Mouse (Mus musculus) lung, embryonic 16.5 days (tissue): ENCODE measurements at regions not wholly inside any gene's neighbourhood (a gene's known extent, or its start where the extent isn't known, plus 50 kb on each side); places are given as distances from the start of the nearest gene placed in this dataset.

Experiments used
- ATAC-seq: fragments of 200-750 bp; cut with Nextera tagmentation; 2 replicates; pipeline ENCODE4 v1.8.0; 2017; ENCODE audit warnings: low read depth, mild to moderate bottlenecking, moderate library complexity
- H3K27ac ChIP-seq: fragments of 300-500 bp; sonication (generic); 2 replicates; pipeline ENCODE4 v1.5.1; 2014; ENCODE audit warnings: mild to moderate bottlenecking, control low read depth, low read length
- H3K27me3 ChIP-seq: fragments of 300-500 bp; sonication (generic); 2 replicates; pipeline ENCODE4 v1.6.1; 2014; ENCODE audit warnings: low read depth, low read length, mixed read lengths; ENCODE audit not compliant: control insufficient read depth, insufficient read depth
- H3K36me3 ChIP-seq: fragments of 300-500 bp; sonication (generic); 2 replicates; pipeline ENCODE4 v1.6.1; 2014; ENCODE audit warnings: low read length; ENCODE audit not compliant: control insufficient read depth, insufficient read depth
- H3K4me1 ChIP-seq: fragments of 300-500 bp; sonication (generic); replicated peaks from 2 replicates; pipeline ENCODE4 v1.6.1; 2014; ENCODE audit warnings: low read length, mixed read lengths; ENCODE audit not compliant: control insufficient read depth, insufficient read depth
- H3K4me2 ChIP-seq: fragments of 300-500 bp; sonication (generic); 2 replicates; pipeline ENCODE4 v1.6.1; 2014; ENCODE audit warnings: low read depth, low read length, control low read depth
- H3K4me3 ChIP-seq: fragments of 300-500 bp; sonication (generic); 2 replicates; pipeline ENCODE4 v1.5.1; 2014; ENCODE audit warnings: mild to moderate bottlenecking, low read length, control low read depth
- H3K9ac ChIP-seq: fragments of 300-500 bp; sonication (generic); 2 replicates; pipeline ENCODE4 v1.6.1; 2014; ENCODE audit warnings: low read length, control low read depth
- H3K9me3 ChIP-seq: fragments of 300-500 bp; sonication (generic); 2 replicates; pipeline ENCODE4 v1.6.1; 2016; ENCODE audit warnings: low read length; ENCODE audit not compliant: control insufficient read depth
- WGBS: fragments of 180-500 bp; shearing (Covaris S2); extraction: QIAGEN DNeasy Blood & Tissue Kit; methylation state at CpG from one replicate; pipeline ENCODE4 v1.1.7; 2014; 5-methylcytosine and 5-hydroxymethylcytosine counted together

- Histone ChIP-seq H3K27ac (0 out of 2 replicates have a peak overlapping the region, but pooled peaks have one; percentile 10), H3K9me3 (no peaks in the 10 kb centered on the region), H3K4me2 (peak overlapping the region; percentile 33), H3K27me3 (no peaks in the 10 kb centered on the region), H3K9ac (no peak overlapping the region), H3K4me3 (peak overlapping the region; percentile 14), H3K36me3 (no peaks in the 10 kb centered on the region), H3K4me1 (peaks cover 3% of the 10 kb centered on the region; the same call in 1 of the 2 replicates)
- ATAC-seq, result peak; percentile 34; the same call in 1 of the 2 replicates
- WGBS, result 62% methylated on average over 11 of the region's 11 CpGs
Measured at GRCm38 (mm10) chr1:35849406-35850190, 218.6 kb upstream of the Hs6st1 start.

GRCm38 (mm10) chr1:35850191-35850545, 218.0 kb upstream of the Hs6st1 start:
- H3K4me3 ChIP-seq, result peak overlapping the region; percentile 14
- H3K4me1 ChIP-seq, result peaks cover 3% of the 10 kb centered on the region; the same call in 1 of the 2 replicates
- H3K9ac ChIP-seq, result no peak overlapping the region
- H3K9me3 ChIP-seq, result no peaks in the 10 kb centered on the region
- H3K4me2 ChIP-seq, result peak overlapping the region; percentile 33
- WGBS, result 61% methylated on average over 8 of the region's 8 CpGs
- no peaks in the 10 kb centered on the region for H3K36me3 ChIP-seq
- ATAC-seq, result peak; percentile 26; the same call in 1 of the 2 replicates
- H3K27ac ChIP-seq, result 0 out of 2 replicates have a peak overlapping the region, but pooled peaks have one; percentile 10
- H3K27me3 ChIP-seq, result no peaks in the 10 kb centered on the region

GRCm38 (mm10) chr1:35850566-35851085, 217.6 kb upstream of the Hs6st1 start:
- peak; percentile 32; the same call in 1 of the 2 replicates for ATAC-seq

DNA sequence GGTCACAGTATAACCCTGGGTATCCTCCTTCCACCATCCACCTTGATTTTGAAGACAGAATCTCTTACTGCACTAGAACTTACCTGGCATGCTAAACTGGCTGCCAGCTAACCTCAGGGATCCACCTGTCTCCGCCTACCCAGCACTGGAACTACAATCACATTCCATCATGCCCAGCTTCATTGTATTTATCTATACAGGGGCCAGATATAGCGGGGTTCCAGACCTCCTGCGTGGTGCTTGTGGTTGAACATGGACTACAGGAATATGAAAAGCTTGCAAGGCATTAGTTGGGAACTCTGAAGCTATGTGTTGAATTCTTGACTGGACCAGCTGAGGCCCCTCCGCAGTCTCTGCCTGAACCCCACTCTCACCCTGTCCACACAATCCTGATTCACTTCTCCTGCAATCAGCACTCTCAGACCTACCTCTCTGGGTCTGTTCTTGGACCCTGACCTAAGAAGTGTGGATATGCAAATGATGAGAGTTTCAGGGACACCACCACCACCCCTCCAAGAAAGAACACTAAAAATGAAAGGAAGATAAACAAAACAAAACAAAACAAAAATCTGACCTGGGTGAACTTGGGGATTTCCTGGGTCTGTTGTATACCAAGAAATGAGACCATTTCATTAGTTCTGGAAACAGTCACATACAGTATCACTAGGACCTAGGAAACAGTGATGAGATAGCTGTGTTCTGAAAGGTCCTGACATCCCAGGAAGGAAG, 216.4 kb upstream of the Hs6st1 start:
- 88% methylated on average over 4 of the region's 4 CpGs for WGBS
- Histone ChIP-seq H3K4me3 (no peak overlapping the region), H3K9ac (no peak overlapping the region), H3K9me3 (no peaks in the 10 kb centered on the region), H3K4me2 (no peak overlapping the region), H3K27me3 (no peaks in the 10 kb centered on the region), H3K36me3 (no peaks in the 10 kb centered on the region), H3K4me1 (peaks cover 3% of the 10 kb centered on the region; the same call in 1 of the 2 replicates), H3K27ac (no peak overlapping the region)
- ATAC-seq, result no peak

More at GRCm38 (mm10) chr1:35850566-35851085, 217.6 kb upstream of the Hs6st1 start:
- Histone ChIP-seq H3K27ac (no peak overlapping the region), H3K4me1 (peaks cover 3% of the 10 kb centered on the region; the same call in 1 of the 2 replicates), H3K4me3 (no peak overlapping the region), H3K9ac (no peak overlapping the region), H3K36me3 (no peaks in the 10 kb centered on the region), H3K4me2 (no peak overlapping the region), H3K9me3 (no peaks in the 10 kb centered on the region), H3K27me3 (no peaks in the 10 kb centered on the region)
- WGBS, result 67% methylated on average over 9 of the region's 9 CpGs

DNA sequence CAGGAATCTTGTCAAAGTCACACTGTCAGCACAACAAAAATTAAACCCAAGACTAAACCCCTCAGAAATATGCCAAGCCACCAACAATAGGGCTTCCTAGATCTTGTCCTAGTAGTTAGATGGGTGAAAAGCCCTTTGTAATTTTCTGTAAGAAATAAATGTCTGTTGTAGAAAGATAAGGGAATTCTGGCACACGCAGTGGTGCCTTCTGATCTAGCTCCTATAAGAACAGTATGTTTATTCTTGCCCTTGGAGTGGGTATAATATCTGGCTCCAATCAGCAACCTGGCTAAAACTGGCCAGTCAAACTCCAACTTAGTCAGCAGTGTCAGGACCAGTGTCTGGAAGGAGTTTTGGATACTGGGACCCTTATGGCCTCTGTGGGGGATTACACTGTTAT, 215.2 kb upstream of the Hs6st1 start:
- Histone ChIP-seq H3K9ac (no peak overlapping the region), H3K4me2 (no peak overlapping the region), H3K36me3 (no peaks in the 10 kb centered on the region), H3K27me3 (no peaks in the 10 kb centered on the region), H3K9me3 (no peaks in the 10 kb centered on the region), H3K4me1 (peaks cover 3% of the 10 kb centered on the region; the same call in 1 of the 2 replicates), H3K4me3 (no peak overlapping the region), H3K27ac (no peak overlapping the region)
- WGBS, result 45% methylated on average over 1 of the region's 1 CpGs
- ATAC-seq, result no peak

DNA sequence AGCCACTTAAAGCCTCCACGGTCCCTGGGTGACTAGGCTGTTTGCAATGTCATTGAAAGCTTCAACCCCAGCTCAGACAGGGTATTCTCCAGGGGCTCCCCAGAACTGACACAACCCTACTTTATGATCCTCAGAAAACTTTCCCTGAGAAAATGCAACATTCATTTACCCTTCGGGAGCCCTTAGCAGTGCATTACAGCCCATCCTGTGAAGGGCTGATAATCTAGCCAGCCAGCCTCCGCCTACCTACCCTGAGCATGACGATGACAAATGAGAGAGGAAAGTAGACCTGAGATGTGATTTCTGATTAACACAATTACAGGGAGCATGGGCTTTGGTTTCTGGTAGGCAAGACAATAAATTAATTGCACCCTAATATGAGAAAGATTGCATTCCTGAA, 212.6 kb upstream of the Hs6st1 start:
- H3K27ac ChIP-seq, result no peak overlapping the region
- H3K9me3 ChIP-seq, result no peaks in the 10 kb centered on the region
- no peak overlapping the region for H3K4me3 ChIP-seq
- H3K4me1 ChIP-seq, result no peaks in the 10 kb centered on the region
- no peaks in the 10 kb centered on the region for H3K36me3 ChIP-seq
- no peaks in the 10 kb centered on the region for H3K27me3 ChIP-seq
- WGBS, result 75% methylated on average over 4 of the region's 4 CpGs
- no peak overlapping the region for H3K4me2 ChIP-seq
- H3K9ac ChIP-seq, result no peak overlapping the region
- no peak for ATAC-seq

- H3K27me3 ChIP-seq, result no peaks in the 10 kb centered on the region
- no peaks in the 10 kb centered on the region for H3K36me3 ChIP-seq
- ATAC-seq, result peak; percentile 72
- no peak overlapping the region for H3K4me2 ChIP-seq
- H3K9me3 ChIP-seq, result no peaks in the 10 kb centered on the region
- H3K9ac ChIP-seq, result no peak overlapping the region
- WGBS, result 51% methylated on average over 3 of the region's 3 CpGs
- H3K27ac ChIP-seq, result no peak overlapping the region
- no peak overlapping the region for H3K4me3 ChIP-seq
- H3K4me1 ChIP-seq, result no peaks in the 10 kb centered on the region; the same call in 1 of the 2 replicates
Measured at GRCm38 (mm10) chr1:35858342-35858741, 209.9 kb upstream of the Hs6st1 start.

DNA sequence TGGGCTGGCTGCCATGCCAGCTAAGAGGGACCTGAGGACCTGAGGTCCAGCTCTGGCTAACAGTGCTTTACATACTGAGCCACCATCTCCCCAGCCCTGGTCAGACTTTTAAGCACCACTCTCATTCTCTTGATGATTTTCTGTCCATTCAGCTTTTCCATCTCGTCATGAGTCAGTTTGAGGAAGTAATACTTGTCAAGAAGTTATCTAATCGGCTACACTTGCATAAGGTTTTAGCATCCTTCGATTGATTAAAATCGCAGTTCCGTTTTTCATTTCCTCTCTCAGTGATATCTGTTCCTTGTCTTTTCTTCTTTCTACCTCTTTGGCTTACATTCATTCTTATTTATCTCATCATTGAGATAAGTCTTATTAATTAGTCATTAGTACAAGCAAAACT, 207.4 kb upstream of the Hs6st1 start:
- Histone ChIP-seq H3K27ac (no peak overlapping the region), H3K9ac (no peak overlapping the region), H3K4me3 (no peak overlapping the region), H3K4me1 (no peaks in the 10 kb centered on the region; the same call in 1 of the 2 replicates), H3K4me2 (no peak overlapping the region), H3K27me3 (no peaks in the 10 kb centered on the region), H3K36me3 (no peaks in the 10 kb centered on the region), H3K9me3 (no peaks in the 10 kb centered on the region)
- WGBS, result 73% methylated on average over 5 of the region's 5 CpGs
- no peak for ATAC-seq

GRCm38 (mm10) chr1:35862196-35862595, 206.0 kb upstream of the Hs6st1 start:
- ATAC-seq, result no peak
- Histone ChIP-seq H3K4me2 (no peak overlapping the region), H3K9me3 (no peaks in the 10 kb centered on the region), H3K4me1 (no peaks in the 10 kb centered on the region; the same call in 1 of the 2 replicates), H3K27ac (no peak overlapping the region), H3K27me3 (no peaks in the 10 kb centered on the region), H3K4me3 (no peak overlapping the region), H3K36me3 (no peaks in the 10 kb centered on the region), H3K9ac (no peak overlapping the region)
- 72% methylated on average over 5 of the region's 5 CpGs for WGBS
